Mouse (Mus musculus) cerebellum, adult 2 months (tissue): ENCODE measurements around the gene Arhgef11.
"Not testable (repeated sequence)": the region's sequence is repeated elsewhere in the genome, so short reads cannot be mapped to it uniquely, and the experiment has no call there.

ENCODE experiments used
- CTCF ChIP-seq: fragments of 200-500 bp; IDR thresholded peaks from 2 replicates; pipeline ENCODE4 v1.5.1; 2011; ENCODE audit warnings: low read depth, mild to moderate bottlenecking, control low read depth, low read length, moderate library complexity, borderline replicate concordance; ENCODE audit not compliant: insufficient read depth
- POLR2A ChIP-seq: fragments of 200-500 bp; IDR thresholded peaks from 2 replicates; pipeline ENCODE4 v1.6.1; 2011; ENCODE audit warnings: low read length, control low read depth, borderline replicate concordance; ENCODE audit not compliant: insufficient read depth

- not testable (repeated sequence) for TF ChIP-seq CTCF, POLR2A
Observed at GRCm38 (mm10) chr3:87601077-87601476, 16.3 kb upstream of the Arhgef11 start.
